Mouse (Mus musculus) stomach, embryonic 16.5 days (tissue): Measurements from ENCODE around the gene Gpc6. TPM values are rescaled to one million over a fixed set of nuclear protein-coding genes. Genes with fewer than 3 reads are reported as not detected.

ENCODE experiments used
- ATAC-seq: fragments of 200-750 bp; cut with Nextera tagmentation; 2 replicates; pipeline ENCODE4 v1.8.0; 2017; ENCODE audit warnings: moderate number of reproducible peaks, moderate TSS enrichment; ENCODE audit not compliant: insufficient read depth, low FRiP score
- H3K27ac ChIP-seq: fragments of 300-500 bp; sonication (generic); 2 replicates; pipeline ENCODE4 v1.5.1; 2014; ENCODE audit warnings: low read length
- H3K27me3 ChIP-seq: fragments of 300-500 bp; sonication (generic); 2 replicates; pipeline ENCODE4 v1.6.1; 2014; ENCODE audit warnings: low read length, control low read depth, mixed read lengths; ENCODE audit not compliant: control insufficient read depth, insufficient read depth
- H3K36me3 ChIP-seq: fragments of 300-500 bp; sonication (generic); 2 replicates; pipeline ENCODE4 v1.6.1; 2014; ENCODE audit warnings: low read length; ENCODE audit not compliant: control insufficient read depth, insufficient read depth
- H3K4me1 ChIP-seq: fragments of 300-500 bp; sonication (generic); 2 replicates; pipeline ENCODE4 v1.6.1; 2014; ENCODE audit warnings: low read length, control low read depth, mixed read lengths; ENCODE audit not compliant: control insufficient read depth, insufficient read depth
- H3K4me2 ChIP-seq: fragments of 300-500 bp; sonication (generic); 2 replicates; pipeline ENCODE4 v1.6.1; 2014; ENCODE audit warnings: low read depth, low read length, mixed read lengths
- H3K4me3 ChIP-seq: fragments of 300-500 bp; sonication (generic); replicated peaks from 2 replicates; pipeline ENCODE4 v1.5.1; 2014; ENCODE audit warnings: mild to moderate bottlenecking, low read length
- H3K9ac ChIP-seq: fragments of 300-500 bp; sonication (generic); 2 replicates; pipeline ENCODE4 v1.6.1; 2014; ENCODE audit warnings: low read length
- H3K9me3 ChIP-seq: fragments of 300-500 bp; sonication (generic); replicated peaks from 2 replicates; pipeline ENCODE4 v1.6.1; 2016; ENCODE audit warnings: low read length, control low read depth; ENCODE audit not compliant: control insufficient read depth
- WGBS: fragments of 180-500 bp; shearing (Covaris S2); extraction: QIAGEN DNeasy Blood & Tissue Kit; methylation state at CpG from one replicate; pipeline ENCODE4 v1.1.7; 2014; 5-methylcytosine and 5-hydroxymethylcytosine counted together
- polyA plus RNA-seq: library from polyadenylated mRNA; unstranded; fragments of >200 nt; fragmentation: Nextera tagmentation; extraction: Ambion mirVana; gene quantifications from 2 replicates; pipeline ENCODE4 v1.2.1, GENCODE M21; 2015

Gene Gpc6
- polyA plus RNA-seq, 1 experiment from 2014 or later: 46.7 TPM

- no peak for ATAC-seq
- no peak overlapping the region for H3K27ac ChIP-seq
- no peaks in the 10 kb centered on the region for H3K4me1 ChIP-seq
- H3K36me3 ChIP-seq: no peaks in the 10 kb centered on the region
- WGBS: 92% methylated on average over 10 of the region's 10 CpGs
- H3K9me3 ChIP-seq: no peaks in the 10 kb centered on the region
- H3K4me2 ChIP-seq: no peak overlapping the region
- no peaks in the 10 kb centered on the region for H3K27me3 ChIP-seq
- no peak overlapping the region for H3K4me3 ChIP-seq
- no peak overlapping the region for H3K9ac ChIP-seq
These were observed 1056.4 kb downstream of the Gpc6 start for GRCm38 (mm10) chr14:117981532-117981931.

- Histone ChIP-seq H3K36me3 (no peaks in the 10 kb centered on the region), H3K27me3 (no peaks in the 10 kb centered on the region), H3K4me2 (no peak overlapping the region), H3K27ac (no peak overlapping the region), H3K9me3 (no peaks in the 10 kb centered on the region), H3K4me3 (no peak overlapping the region), H3K9ac (no peak overlapping the region), H3K4me1 (no peaks in the 10 kb centered on the region)
- WGBS: 86% methylated on average over 10 of the region's 10 CpGs
- no peak for ATAC-seq
These were observed 1063.3 kb downstream of the Gpc6 start for GRCm38 (mm10) chr14:117988444-117988843.

GRCm38 (mm10) chr14:117990203-117990602 lies 1065.1 kb downstream of the Gpc6 start:
- Histone ChIP-seq H3K4me3 (no peak overlapping the region), H3K36me3 (no peaks in the 10 kb centered on the region), H3K27me3 (no peaks in the 10 kb centered on the region), H3K4me1 (no peaks in the 10 kb centered on the region), H3K27ac (no peak overlapping the region), H3K9ac (no peak overlapping the region), H3K4me2 (no peak overlapping the region), H3K9me3 (no peaks in the 10 kb centered on the region)
- 67% methylated on average over 8 of the region's 8 CpGs for WGBS
- ATAC-seq: no peak

- Histone ChIP-seq H3K4me3 (no peak overlapping the region), H3K4me2 (no peak overlapping the region), H3K27ac (no peak overlapping the region), H3K27me3 (no peaks in the 10 kb centered on the region), H3K4me1 (no peaks in the 10 kb centered on the region), H3K36me3 (no peaks in the 10 kb centered on the region), H3K9me3 (no peaks in the 10 kb centered on the region; the same call in 1 of the 2 replicates), H3K9ac (no peak overlapping the region)
- no peak for ATAC-seq
- WGBS: 54% methylated on average over 8 of the region's 8 CpGs
These were observed 1067.6 kb downstream of the Gpc6 start for GRCm38 (mm10) chr14:117992600-117993256.

GRCm38 (mm10) chr14:117993845-117994244 lies 1068.7 kb downstream of the Gpc6 start:
- Histone ChIP-seq H3K4me1 (no peaks in the 10 kb centered on the region), H3K4me2 (no peak overlapping the region), H3K9me3 (no peaks in the 10 kb centered on the region; the same call in 1 of the 2 replicates), H3K4me3 (no peak overlapping the region), H3K27me3 (no peaks in the 10 kb centered on the region), H3K27ac (no peak overlapping the region), H3K9ac (no peak overlapping the region), H3K36me3 (no peaks in the 10 kb centered on the region)
- WGBS: 89% methylated on average over 6 of the region's 6 CpGs
- ATAC-seq: no peak

- Histone ChIP-seq H3K4me2 (no peak overlapping the region), H3K9ac (no peak overlapping the region), H3K27me3 (peaks cover 3% of the 10 kb centered on the region; the same call in 1 of the 2 replicates), H3K9me3 (no peaks in the 10 kb centered on the region), H3K27ac (no peak overlapping the region), H3K4me3 (no peak overlapping the region), H3K36me3 (no peaks in the 10 kb centered on the region), H3K4me1 (peaks cover 12% of the 10 kb centered on the region)
- no peak for ATAC-seq
- 88% methylated on average over 10 of the region's 10 CpGs for WGBS
These were observed 1079.3 kb downstream of the Gpc6 start for GRCm38 (mm10) chr14:118004434-118004833.

GRCm38 (mm10) chr14:118005697-118006096 lies 1080.6 kb downstream of the Gpc6 start:
- Histone ChIP-seq H3K4me2 (no peak overlapping the region), H3K36me3 (no peaks in the 10 kb centered on the region), H3K9me3 (no peaks in the 10 kb centered on the region), H3K4me1 (peaks cover 12% of the 10 kb centered on the region; the same call in 1 of the 2 replicates), H3K27me3 (peaks cover 3% of the 10 kb centered on the region; the same call in 1 of the 2 replicates), H3K4me3 (no peak overlapping the region), H3K27ac (no peak overlapping the region), H3K9ac (no peak overlapping the region)
- 11% methylated on average over 5 of the region's 5 CpGs for WGBS
- peak; percentile 52; the same call in 1 of the 2 replicates for ATAC-seq

- no peak overlapping the region for H3K4me3 ChIP-seq
- 66% methylated on average over 9 of the region's 9 CpGs for WGBS
- no peak for ATAC-seq
- no peaks in the 10 kb centered on the region for H3K36me3 ChIP-seq
- no peak overlapping the region for H3K4me2 ChIP-seq
- no peaks in the 10 kb centered on the region for H3K9me3 ChIP-seq
- no peaks in the 10 kb centered on the region for H3K27me3 ChIP-seq
- no peak overlapping the region for H3K9ac ChIP-seq
- H3K4me1 ChIP-seq: no peaks in the 10 kb centered on the region
- no peak overlapping the region for H3K27ac ChIP-seq
These were observed 1084.4 kb downstream of the Gpc6 start for GRCm38 (mm10) chr14:118009541-118009940.

- Histone ChIP-seq H3K4me3 (no peak overlapping the region), H3K4me1 (no peaks in the 10 kb centered on the region), H3K27ac (no peak overlapping the region), H3K4me2 (no peak overlapping the region), H3K36me3 (no peaks in the 10 kb centered on the region), H3K9ac (no peak overlapping the region), H3K9me3 (no peaks in the 10 kb centered on the region), H3K27me3 (no peaks in the 10 kb centered on the region)
- WGBS: 79% methylated on average over 8 of the region's 8 CpGs
- no peak for ATAC-seq
These were observed 1088.1 kb downstream of the Gpc6 start for GRCm38 (mm10) chr14:118013237-118013636.
